Mouse (Mus musculus) CD8-positive naive resting alpha-beta T cell, adult 2 months (primary cell): ENCODE measurements at regions not wholly inside any gene's neighbourhood (a gene's known extent, or its start where the extent isn't known, plus 50 kb on each side); places are given as distances from the start of the nearest gene placed in this dataset.
"Not testable (repeated sequence)": the region's sequence is repeated elsewhere in the genome, so short reads cannot be mapped to it uniquely, and the experiment has no call there.

ENCODE experiments used
- DNase-seq, 2 experiments: peaks; one replicate each; pipeline ENCODE4 v3.0.0; 2022; ENCODE audit warnings: low read depth in 2 of 2, low spot score in 2 of 2

DNA sequence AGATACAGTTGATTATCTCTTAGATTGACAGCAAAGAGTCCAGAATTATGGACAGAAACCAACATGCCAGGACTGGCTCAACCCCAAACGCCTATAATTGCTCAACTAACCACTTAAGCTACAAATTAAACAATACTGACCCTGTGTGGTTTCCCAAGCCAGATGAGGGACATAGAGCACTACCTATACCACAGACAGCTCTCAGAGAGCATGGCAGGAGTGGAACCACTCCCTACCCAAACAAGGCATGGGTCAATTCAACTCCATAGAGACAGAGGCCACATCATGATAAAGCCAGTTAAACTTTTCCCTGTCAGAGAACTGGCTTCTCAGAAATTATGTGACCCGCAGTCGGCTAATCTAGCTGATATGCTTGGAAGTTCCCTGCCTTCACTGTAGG lies 490.7 kb upstream of the Tbl1xr1 start:
- DNase-seq = no peak

DNA sequence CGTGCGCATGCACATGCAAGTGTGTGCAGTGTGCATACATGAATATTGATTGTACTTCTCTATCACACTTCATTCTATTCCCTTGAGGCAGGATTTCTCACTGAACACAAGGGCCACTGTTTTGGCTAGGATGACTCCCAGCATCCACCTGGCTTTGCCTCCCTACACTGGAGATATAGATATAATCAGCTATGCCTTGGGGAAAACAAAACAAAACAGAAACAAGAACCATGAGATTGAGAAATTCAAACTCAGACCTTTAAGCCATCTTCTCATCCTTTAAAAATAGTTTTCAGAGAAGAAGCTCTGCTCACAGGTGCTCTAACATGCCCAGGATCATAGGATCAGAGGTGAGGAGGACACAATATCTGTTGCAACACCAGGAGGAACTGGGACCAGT lies 469.6 kb upstream of the Tbl1xr1 start:
- no peak for DNase-seq

DNA sequence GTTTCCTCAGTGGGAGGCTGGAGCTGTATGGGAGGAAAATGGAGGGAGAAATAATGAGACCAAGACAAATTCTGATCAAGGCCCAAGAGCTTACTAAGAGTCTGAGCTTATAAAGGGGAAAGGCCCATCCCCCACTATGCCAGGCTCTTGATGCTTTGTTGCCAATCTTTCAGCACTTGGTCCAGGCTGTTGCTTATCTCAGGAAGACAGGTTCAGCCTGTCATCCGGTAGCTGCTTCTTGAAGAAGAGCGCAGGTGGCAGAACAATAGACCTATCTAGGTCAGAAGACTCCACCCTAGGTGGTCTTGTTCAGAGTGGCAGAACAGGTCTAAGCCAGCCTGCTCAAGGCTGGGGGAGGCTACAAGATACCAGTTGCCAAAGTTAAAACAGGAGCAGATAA lies 466.2 kb upstream of the Tbl1xr1 start:
- no peak for DNase-seq

DNA sequence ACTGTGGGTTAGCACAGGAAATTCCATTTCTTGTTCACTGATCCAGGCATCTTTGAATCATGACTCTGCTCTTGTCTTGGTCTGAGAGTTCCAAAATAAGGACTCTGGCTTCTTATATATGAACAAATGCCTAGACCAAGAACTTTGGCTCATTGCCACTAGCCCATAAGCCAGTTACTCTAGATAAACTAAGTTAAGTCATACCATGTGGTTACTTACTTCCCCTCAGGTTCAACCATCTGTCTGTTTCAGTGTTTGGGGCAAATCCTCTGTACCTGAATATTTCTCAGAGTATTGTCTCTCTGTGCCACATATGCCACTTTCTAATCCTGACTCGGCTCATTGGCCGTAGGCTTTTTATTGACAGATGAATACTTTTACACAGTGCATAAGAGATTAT lies 454.7 kb upstream of the Tbl1xr1 start:
- no peak for DNase-seq

DNA sequence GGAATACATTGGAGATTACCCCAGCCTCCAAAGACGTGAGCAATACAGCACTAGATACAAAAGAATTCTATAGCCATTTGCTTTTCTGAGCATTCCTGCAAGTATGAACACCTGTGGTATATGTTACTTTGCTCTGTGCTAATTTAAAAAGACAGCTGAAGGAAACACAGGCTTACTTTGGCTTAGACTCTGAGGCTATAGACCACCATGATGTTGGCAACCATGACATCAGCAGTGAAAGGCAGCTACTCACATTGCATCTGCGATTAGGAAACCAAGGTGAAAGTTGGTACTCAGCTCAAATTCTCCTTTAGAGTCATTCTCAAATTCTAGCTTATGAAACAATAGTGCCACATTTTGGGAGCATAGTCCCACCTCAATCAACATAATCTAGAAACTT lies 451.4 kb upstream of the Tbl1xr1 start:
- DNase-seq = no peak

DNA sequence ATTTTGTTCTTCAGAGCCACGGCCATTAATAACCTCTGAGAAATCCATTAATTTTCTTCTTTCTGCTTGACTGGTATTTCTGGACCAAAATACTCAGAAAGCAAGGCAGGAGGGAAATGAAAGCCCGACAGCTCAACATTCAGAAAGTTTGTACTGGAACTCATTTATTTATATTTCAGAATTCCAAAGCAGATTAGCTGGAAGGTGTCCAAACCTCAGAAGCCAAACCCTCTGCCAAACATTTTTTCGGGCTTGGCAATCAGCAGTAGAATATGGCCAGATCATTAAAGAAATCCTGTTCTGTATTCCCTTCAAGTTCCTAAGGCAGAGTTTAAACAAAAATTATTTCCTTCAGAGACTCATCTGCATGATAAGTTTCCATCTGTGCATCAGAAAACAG lies 450.4 kb upstream of the Tbl1xr1 start:
- no peak for DNase-seq

DNA sequence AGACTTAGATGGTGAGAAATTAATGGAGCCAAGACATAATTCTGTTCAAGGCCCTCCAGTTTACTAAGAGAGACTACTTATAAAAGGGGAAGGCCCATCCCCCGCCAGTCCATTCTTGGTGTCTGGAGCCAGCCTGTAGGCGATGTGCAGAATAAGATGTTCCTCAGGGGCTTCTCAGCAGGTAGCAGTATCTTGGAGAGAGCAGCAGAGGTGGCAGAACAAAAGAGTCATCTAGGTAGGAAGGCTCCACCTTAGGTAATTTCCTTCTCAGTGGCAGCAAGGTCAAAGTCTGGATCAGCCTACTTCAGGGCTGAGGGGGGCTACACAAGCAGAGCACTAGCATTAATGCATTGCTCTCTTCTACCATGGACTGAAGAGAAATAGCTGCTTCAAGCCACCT lies 449.4 kb upstream of the Tbl1xr1 start:
- not testable (repeated sequence) for DNase-seq

DNA sequence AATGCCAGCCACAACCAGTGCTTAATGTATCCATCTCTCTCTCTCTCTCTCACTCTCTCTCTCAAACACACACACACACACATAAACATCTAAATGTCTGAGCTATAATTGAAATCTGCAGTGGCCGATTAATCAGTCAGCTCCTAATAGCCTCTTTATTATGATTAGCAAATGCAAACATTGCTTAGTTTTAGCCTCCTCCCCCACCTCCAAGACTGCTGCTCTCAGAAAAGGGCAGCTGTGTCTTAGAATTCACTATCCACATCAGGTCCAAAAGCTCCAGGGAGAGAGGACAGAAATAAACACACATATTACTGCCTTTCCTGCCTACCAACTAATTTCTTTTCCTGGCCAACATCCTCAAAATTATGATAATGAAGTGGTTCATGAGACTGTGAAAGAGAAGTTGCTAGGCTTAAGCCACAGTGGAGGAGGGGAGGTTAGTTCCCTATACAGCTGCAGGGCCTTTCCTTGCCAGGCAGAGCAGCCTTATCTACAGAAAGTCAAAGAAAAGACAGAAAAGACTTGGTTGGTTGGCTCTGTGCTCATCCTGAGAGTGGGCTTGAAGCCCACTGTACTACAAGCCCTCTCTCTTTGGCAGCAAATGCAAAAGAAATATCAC lies 442.7 kb upstream of the Tbl1xr1 start:
- no peak for DNase-seq

DNA sequence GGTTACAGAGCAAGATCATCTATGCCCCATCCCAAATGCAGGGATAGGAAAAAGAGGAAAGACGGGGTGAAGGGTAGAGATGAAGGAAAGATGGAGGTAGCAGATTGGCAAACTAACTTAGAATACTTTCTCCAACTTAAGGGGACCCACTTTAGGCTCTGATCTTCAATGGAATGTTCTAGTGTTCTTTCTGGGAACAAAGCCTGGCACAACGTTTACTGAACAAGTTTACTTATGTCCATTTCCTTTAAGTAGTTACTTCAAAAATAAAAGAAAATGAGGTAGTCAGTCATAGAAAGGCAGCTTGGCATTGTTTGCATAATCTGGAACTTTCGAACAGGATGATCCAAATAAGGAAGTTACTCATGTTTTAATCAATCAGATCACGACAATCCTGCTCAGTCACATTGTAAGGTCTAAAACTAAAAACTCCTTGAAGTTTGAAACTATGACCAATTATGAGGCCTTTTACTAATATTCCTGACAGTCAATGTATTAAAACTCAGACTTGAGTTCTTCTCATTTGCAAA lies 441.7 kb upstream of the Tbl1xr1 start:
- no peak for DNase-seq

DNA sequence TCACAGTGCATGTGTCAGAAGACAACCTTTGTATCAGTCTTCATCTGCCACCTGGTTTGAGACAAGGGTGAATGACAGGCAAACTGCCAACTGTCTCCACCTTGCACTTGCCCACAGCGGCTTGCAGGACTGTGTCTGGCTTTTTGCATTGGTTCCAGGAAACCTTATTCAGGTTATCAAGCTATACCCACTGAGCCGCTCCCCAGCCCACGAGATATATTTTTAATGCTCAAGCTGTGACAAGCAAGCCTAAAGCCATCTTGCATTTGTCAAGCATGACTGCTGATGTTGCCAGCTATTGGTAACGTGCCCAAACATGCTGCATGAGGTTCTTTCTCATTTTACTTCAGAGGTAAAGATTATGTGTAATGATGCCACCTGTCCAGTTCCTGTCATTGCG lies 437.6 kb upstream of the Tbl1xr1 start:
- DNase-seq = no peak

DNA sequence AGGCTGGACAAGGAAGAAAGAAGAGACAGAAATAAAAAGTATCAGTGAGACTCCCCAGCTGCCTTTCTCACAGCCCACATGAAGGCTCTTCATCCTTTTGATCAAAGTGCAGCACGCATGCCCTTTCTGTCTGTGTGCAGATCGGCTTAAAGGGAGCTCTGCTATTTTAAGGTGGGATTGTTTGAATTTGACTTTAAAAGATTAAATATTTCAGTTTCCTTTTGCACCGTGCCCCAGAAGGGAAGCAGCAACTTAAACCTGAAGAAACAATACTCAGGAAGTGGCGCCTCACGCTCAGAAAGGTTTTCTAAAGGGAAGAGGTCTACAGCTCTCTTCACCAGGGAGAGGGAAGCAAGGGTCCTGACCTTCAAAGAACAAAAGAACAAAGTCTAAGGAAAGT lies 436.9 kb upstream of the Tbl1xr1 start:
- DNase-seq = no peak

DNA sequence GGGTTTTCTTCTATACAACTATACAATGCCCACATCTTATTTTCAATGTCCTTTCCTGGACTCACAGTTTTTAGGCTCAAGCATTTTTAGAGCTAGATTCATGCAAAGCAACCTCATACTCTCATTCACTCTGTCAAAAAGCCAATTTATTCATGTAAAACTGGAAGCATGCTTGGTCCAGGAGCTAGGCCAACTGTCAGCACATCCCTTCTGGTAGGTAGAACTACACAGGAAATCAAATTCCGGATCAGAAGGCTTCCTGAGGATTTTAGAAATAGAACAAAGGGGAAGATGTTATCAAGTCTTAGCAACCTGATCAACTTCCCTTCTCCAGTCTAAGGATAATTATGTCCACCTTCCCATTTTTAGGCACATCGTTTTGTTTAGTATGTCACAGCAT lies 432.4 kb upstream of the Tbl1xr1 start:
- DNase-seq = no peak

DNA sequence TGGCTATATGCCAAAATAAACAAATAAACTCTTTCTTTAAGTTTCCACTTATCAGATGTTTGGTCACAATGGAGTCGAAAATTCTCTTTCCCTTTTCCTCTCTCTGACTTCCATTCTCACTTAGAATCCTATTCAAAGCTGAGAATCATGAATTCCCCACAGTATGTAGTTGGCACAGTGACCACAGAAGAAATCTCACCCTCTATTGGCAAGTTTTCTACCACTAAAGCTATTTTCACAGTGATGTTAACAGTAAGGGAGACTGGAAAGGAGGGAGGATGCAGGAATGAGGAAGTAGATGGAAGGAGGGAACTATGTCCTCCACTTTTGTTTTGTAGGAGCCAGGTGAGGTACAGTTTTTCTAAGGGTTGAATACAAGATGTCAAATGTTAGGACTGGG lies 431.2 kb upstream of the Tbl1xr1 start:
- DNase-seq = no peak

DNA sequence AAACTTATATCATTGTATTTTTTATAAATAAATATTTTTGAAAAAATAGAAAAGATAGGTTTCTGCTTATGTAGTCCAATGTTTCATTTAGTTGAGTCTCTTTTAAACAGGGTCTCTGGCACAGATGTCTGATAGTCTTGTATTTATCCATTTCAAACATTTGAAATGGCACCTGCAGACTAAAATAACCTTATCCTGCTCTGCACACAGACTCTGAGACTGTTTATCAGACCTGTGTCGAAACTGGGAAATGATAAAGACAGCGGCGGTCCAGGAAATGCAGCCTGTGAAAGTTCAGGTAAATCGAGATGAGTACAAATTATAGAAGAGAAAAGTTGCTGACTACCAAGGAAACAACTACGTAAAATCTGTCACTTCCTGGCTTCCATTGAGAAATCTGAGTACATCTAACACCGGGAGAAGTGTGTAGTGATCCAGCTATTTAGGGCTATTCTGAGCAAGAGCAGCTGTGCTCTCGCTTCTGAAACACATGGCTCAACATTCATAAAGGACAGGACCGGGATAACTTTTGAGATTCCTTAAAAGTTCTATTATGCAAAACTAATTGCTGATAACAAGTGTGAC lies 426.5 kb upstream of the Tbl1xr1 start:
- no peak for DNase-seq

DNA sequence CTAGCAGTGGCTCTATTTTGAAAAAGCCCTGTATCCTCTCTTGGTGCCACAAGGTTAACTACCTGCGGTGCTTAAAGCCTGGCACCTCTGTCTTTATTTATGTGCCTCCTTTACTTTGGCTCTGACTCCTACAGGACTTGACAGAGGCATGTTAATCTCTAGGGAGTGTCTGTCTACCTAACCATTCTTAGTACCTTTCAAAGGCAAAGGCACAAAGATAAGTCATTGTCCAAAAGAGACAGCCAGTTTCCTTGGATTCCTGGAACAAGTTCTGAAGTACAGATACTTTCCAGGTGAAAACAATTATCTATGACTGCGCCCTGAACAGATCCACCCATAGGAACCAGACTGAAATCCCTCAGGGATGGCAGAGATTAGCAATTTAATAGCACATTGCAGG lies 421.2 kb upstream of the Tbl1xr1 start:
- no peak for DNase-seq

DNA sequence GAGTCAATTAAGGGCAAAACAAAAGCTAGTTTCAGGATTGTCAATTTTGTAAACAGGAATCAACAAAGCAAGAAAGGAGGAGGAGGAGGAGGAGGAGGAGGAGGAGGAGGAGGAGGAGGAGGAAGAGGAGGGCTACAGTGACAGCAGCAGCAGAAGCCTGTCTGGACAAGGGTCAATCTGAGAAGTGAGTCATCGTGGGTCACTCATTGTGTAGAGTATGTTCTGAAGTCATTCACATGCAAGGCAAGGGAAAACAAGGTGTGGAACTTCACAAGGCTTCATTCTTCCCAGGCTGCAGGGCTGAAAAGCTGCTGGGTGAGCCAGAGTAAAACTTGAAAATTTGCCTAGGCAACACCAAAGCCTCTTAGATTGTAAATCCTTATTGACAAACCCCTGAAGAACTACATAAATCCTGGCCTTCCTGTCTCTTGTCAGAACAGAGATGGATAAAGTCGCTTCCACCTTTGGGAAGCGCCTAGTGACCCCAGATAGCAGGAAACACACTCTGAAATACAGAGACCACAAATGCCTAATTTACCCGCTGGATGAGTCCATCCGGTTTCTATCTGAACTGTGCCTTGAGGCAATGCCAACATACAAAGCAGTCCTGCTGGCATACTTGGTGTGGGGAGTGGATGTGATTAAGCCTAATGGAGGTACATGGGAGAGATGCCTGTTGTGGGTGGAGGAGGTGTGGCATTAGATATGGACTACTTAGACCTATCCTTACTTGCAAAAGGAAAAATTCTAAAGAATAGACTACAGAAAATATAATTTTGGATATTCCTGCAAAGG lies 408.9 kb upstream of the Tbl1xr1 start:
- DNase-seq = no peak

DNA sequence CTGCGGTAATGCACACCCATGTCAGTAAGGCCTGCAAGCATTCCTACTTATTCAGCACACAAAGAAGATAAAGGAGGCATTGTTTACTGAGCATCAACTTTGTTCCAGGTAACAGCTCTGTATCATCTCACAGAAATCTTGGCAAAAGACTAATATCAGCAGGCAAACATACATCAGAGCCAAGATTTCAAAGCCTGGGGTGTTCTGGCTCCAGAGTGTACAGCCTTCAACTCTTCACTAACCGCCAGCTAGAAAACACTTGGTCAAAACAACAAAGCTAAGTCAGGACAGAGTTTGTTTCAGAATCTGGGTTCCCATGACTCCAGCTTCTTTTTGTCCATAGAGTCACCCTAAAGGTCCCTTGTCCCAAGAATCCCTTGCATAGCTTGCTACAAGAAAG lies 404.6 kb upstream of the Tbl1xr1 start:
- DNase-seq = no peak

DNA sequence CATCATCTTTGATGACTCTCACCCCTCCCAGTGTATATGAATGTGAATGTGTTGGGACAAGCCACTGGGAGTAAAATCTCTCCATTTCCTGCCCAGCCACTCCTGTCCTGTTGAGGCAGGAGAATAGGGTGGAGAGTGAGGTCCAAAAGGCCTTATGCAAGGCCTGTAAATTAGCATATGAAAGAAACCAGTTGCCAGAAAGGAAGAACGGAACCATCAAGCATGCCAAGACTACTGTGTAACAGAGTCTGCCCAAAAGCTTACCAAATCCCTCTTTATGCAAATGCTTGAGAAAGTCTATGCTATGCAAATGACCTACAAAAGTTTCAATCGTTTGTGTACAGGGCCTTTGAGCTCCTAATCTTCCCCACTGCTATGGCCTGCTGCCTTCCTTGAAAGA lies 404.0 kb upstream of the Tbl1xr1 start:
- DNase-seq = no peak

DNA sequence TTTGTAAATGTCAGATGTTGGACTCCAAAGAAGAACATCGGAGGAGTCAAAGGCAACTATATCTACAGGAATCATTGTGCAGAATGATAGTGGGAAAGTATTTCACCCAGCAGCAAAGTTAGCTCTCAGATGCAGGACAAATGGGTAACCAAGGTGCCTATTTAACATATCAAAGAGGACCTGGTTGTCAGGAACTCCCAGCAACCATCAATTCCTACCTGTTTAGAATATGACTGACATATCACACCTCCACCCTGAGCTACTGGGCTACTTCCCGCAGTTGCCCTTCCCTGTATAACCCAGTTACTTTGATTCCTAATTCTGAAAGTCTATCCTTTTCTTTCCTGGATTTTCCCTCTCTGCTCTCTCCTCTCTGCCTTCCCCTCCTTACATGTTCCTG lies 403.0 kb upstream of the Tbl1xr1 start:
- DNase-seq = no peak

DNA sequence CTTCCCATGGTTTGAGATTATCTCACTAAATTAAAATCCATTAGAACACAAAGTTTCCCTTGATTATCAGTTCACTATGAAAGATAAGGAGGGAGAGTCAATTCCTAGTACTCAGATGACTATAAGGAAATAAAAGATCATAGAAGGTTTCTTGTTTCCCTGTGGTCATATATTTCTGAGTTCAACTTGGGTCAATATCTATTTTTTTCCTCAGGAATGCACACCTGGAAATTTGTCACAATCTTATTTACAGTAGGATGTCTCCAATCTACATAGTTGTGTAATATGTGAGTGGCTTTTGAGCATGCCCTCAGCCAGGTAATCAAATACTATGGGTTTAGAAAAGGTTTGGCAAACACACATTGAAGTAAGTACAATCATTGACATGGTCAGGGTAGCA lies 398.2 kb upstream of the Tbl1xr1 start:
- no peak for DNase-seq

DNA sequence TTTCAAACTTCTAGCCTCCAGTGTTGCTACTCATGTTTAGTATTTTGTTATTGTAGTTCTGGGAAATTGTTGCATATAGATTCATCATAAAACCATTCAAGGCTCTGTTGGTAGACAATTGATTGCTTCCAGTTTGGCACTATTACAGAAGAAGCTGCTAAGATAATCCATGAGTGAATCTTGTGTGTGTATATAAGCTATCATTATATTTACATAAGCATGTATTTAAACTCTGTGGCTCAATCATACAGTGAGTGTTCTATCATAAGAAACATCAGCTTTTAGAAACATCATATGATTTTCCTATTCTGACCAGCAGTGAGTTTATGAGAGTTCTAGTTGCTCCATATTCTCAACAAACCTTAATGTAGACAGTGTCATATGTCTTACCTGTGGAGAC lies 397.7 kb upstream of the Tbl1xr1 start:
- DNase-seq = no peak

DNA sequence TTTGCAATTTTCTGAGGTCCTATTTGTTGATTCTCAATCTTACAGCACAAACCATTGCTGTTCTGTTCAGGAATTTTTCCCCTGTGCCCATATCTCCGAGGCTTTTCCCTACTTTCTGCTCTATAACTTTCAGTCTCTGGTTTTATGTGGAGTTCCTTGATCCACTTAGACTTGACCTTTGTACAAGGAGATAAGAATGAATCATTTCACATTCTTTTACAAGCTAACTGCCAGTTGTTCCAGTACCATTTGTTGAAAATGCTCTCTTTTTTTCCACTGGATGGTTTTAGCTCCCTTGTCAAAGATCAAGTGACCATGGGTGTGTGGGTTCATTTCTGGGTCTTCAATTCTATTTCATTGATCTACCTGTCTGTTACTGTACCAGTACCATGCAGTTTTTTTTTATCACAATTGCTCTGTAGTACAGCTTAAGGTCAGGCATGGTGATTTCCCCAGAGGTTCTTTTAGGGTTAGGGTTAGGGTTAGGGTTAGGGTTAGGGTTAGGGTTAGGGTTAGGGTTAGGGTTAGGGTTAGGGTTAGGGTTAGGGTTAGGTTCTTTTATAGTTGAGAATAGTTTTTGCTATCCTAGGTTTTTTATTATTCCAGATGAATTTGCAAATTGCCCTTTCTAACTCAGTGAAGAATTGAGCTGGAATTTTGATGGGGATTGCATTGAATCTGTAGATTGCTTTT lies 378.3 kb upstream of the Tbl1xr1 start:
- DNase-seq = not testable (repeated sequence)
